In the genomic region with DNA sequence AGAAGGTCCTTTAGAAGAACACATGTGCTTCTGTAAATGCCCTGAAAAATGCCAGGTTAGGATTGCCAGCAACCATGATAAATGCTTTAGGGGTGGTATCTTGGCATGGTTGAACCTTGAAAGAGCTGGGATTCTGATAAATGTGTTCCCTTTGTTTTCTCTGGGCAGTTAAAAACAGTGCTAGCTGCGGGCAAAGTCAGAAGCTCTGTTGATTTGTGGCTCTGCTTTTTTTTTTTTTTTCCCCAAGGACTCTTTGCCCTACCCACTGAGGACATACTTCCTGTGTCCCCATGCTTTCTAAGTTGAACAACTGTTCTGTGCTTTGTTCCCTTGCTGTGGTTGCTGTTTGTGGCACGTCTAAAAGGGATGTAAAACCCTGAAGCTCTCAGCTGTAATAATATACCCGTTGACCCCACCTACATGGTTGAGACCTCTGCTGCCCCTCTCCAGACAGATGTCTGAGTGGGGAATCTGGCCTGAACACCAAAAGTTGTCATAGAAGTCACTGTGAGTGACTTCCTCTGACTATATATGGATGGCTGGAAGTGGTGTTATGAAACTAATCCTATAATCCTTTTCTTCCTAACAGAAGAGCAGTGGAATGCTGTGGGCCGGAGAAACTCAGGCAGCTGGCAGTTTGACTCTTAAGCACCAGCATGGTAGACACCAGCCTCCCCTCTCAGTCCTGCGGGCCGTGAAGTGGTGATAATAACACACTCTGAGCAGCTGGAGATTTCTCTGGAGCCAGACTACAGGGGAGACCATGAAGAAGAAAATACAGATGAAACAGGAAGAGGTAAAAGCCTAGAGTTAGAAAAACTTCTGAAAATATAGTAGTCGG, we compare ENCODE assay signal across 17 mouse cellular contexts.
DNase-seq lines count a peak whose midpoint lies in the region; ATAC-seq lines count a peak whose summit lies in the region.
"Had no signal": no experiment of that assay in that cellular context is flagged by ENCODE, and none has a peak within 500 bp of the region (broad histone marks: within the 10 kb centered on the region; RNA-seq: fewer than 3 reads in every experiment).

No protein-coding gene starts in this region.

- no peak overlapping the region for H3K9ac ChIP-seq in limb, embryonic 12.5 days (replicated peaks)
- H3K9ac ChIP-seq in forebrain, embryonic 15.5 days (replicated peaks) = no peak overlapping the region
- H3K9ac ChIP-seq: neural tube, embryonic 12.5 days had no signal

- no peaks in the 10 kb centered on the region for H3K9me3 ChIP-seq in heart, embryonic 10.5 days
- no peaks in the 10 kb centered on the region for H3K9me3 ChIP-seq in limb, embryonic 12.5 days
- H3K9me3 ChIP-seq in forebrain, embryonic 15.5 days = no peaks in the 10 kb centered on the region
- H3K9me3 ChIP-seq: neural tube, embryonic 12.5 days had no signal

- no peaks in the 10 kb centered on the region for H3K27me3 ChIP-seq in heart, embryonic 10.5 days (ENCODE audit: insufficient read depth, poor library complexity, severe bottlenecking)
- H3K27me3 ChIP-seq in limb, embryonic 12.5 days = no peaks in the 10 kb centered on the region
- H3K27me3 ChIP-seq in forebrain, embryonic 15.5 days = no peaks in the 10 kb centered on the region
- H3K27me3 ChIP-seq: neural tube, embryonic 12.5 days had no signal

- DNase-seq in heart, embryonic 10.5 days (ENCODE audit: low spot score) = peak; percentile 66
- no peak for DNase-seq in heart, adult 8-10 months (ENCODE audit: low spot score)
- peak; percentile 6 to 25 for DNase-seq in spleen, postnatal 36 days (ENCODE audit: low spot score in 2 of 2)
- no peak for DNase-seq in spleen, adult 12 weeks (ENCODE audit: low spot score)
- DNase-seq in cerebellum, postnatal 25 days = no peak
- DNase-seq in Muller cell, postnatal 12 days (ENCODE audit: inconsistent ontology term) = no peak
- DNase-seq: cerebellum, adult 9-11 months; kidney, postnatal 4 days; lung, adult 18-20 months; retina, postnatal 1 day; thymus, postnatal 36 days had no signal

- H3K27ac ChIP-seq in heart, embryonic 10.5 days = no peak overlapping the region
- H3K27ac ChIP-seq in limb, embryonic 12.5 days = no peak overlapping the region
- H3K27ac ChIP-seq in forebrain, embryonic 15.5 days (replicated peaks) = no peak overlapping the region
- H3K27ac ChIP-seq: left cerebral cortex, adult 2 months; neural tube, embryonic 12.5 days had no signal

- WGBS in heart, embryonic 10.5 days = 49% methylated on average over 7 of the region's 7 CpGs
- 60% methylated on average over 7 of the region's 7 CpGs for WGBS in limb, embryonic 12.5 days
- WGBS in forebrain, embryonic 15.5 days = 82% methylated on average over 7 of the region's 7 CpGs

- H3K36me3 ChIP-seq in heart, embryonic 10.5 days = no peaks in the 10 kb centered on the region
- H3K36me3 ChIP-seq in limb, embryonic 12.5 days = no peaks in the 10 kb centered on the region
- no peaks in the 10 kb centered on the region for H3K36me3 ChIP-seq in forebrain, embryonic 15.5 days
- H3K36me3 ChIP-seq: neural tube, embryonic 12.5 days had no signal

- peaks cover 9% of the 10 kb centered on the region; the same call in 1 of the 2 replicates for H3K4me1 ChIP-seq in heart, embryonic 10.5 days
- H3K4me1 ChIP-seq in limb, embryonic 12.5 days (replicated peaks) = peaks cover 4% of the 10 kb centered on the region; the same call in 1 of the 2 replicates
- no peaks in the 10 kb centered on the region for H3K4me1 ChIP-seq in forebrain, embryonic 15.5 days
- H3K4me1 ChIP-seq: neural tube, embryonic 12.5 days had no signal

- no peak overlapping the region for H3K4me3 ChIP-seq in heart, embryonic 10.5 days
- no peak overlapping the region for H3K4me3 ChIP-seq in limb, embryonic 12.5 days (replicated peaks)
- no peak overlapping the region for H3K4me3 ChIP-seq in forebrain, embryonic 15.5 days
- H3K4me3 ChIP-seq: left cerebral cortex, adult 2 months; neural tube, embryonic 12.5 days had no signal

- no peak overlapping the region for H3K4me2 ChIP-seq in limb, embryonic 12.5 days
- no peak overlapping the region for H3K4me2 ChIP-seq in forebrain, embryonic 15.5 days (replicated peaks)
- H3K4me2 ChIP-seq: midbrain, embryonic 11.5 days; neural tube, embryonic 12.5 days had no signal

- peak; percentile 53; the same call in 1 of the 2 replicates for ATAC-seq in limb, embryonic 12.5 days (ENCODE audit: insufficient number of reproducible peaks, insufficient read depth, low FRiP score, low TSS enrichment, low read depth)
- ATAC-seq in forebrain, embryonic 15.5 days (replicated peaks) = no peak
- ATAC-seq: hindbrain, embryonic 16.5 days had no signal

Comparison
In these comparisons a context has a peak if more than half of its experiments do, and no peak if none do; other contexts are left out.
1. DNase-seq: peak in heart, embryonic 10.5 days (single experiment) and spleen, postnatal 36 days (2 of 2); none in heart, adult 8-10 months (single experiment), spleen, adult 12 weeks (single experiment), cerebellum, postnatal 25 days (0 of 2) and Muller cell, postnatal 12 days (single experiment).